Mouse (Mus musculus) liver, embryonic 16.5 days (tissue): ENCODE results near the gene Rsg1. TPM values are rescaled to one million over a fixed set of nuclear protein-coding genes. Genes with fewer than 3 reads are reported as not detected.

ENCODE experiments used
- ATAC-seq: fragments of 200-750 bp; cut with Nextera tagmentation; 2 replicates; pipeline ENCODE4 v1.8.0; 2017; ENCODE audit warnings: low read depth, mild to moderate bottlenecking, moderate number of reproducible peaks, moderate library complexity
- H3K27ac ChIP-seq: fragments of 300-500 bp; sonication (generic); 2 replicates; pipeline ENCODE4 v1.5.1; 2014; ENCODE audit warnings: mild to moderate bottlenecking, low read length
- H3K27me3 ChIP-seq: fragments of 300-500 bp; sonication (generic); 2 replicates; pipeline ENCODE4 v1.6.1; 2014; ENCODE audit warnings: low read depth, low read length, mixed read lengths; ENCODE audit not compliant: control insufficient read depth, insufficient read depth
- H3K36me3 ChIP-seq: fragments of 300-500 bp; sonication (generic); 2 replicates; pipeline ENCODE4 v1.6.1; 2014; ENCODE audit warnings: mild to moderate bottlenecking; ENCODE audit not compliant: control insufficient read depth, insufficient read depth
- H3K4me1 ChIP-seq: fragments of 300-500 bp; sonication (generic); 2 replicates; pipeline ENCODE4 v1.6.1; 2014; ENCODE audit warnings: low read depth, low read length, mixed read lengths; ENCODE audit not compliant: control insufficient read depth
- H3K4me2 ChIP-seq: fragments of 300-500 bp; sonication (generic); 2 replicates; pipeline ENCODE4 v1.6.1; 2014; ENCODE audit warnings: low read depth, low read length, mixed read lengths
- H3K4me3 ChIP-seq: fragments of 300-500 bp; sonication (generic); 2 replicates; pipeline ENCODE4 v1.5.1; 2014; ENCODE audit warnings: low read depth, mild to moderate bottlenecking, low read length
- H3K9ac ChIP-seq: fragments of 300-500 bp; sonication (generic); 2 replicates; pipeline ENCODE4 v1.6.1; 2014; ENCODE audit warnings: low read depth, low read length
- H3K9me3 ChIP-seq: fragments of 300-500 bp; sonication (generic); replicated peaks from 2 replicates; pipeline ENCODE4 v1.6.1; 2016; ENCODE audit warnings: low read length; ENCODE audit not compliant: control insufficient read depth
- WGBS: fragments of 180-500 bp; shearing (Covaris S2); extraction: QIAGEN DNeasy Blood & Tissue Kit; methylation state at CpG from one replicate; pipeline ENCODE4 v1.1.7; 2014; ENCODE audit not compliant: insufficient replicate concordance; 5-methylcytosine and 5-hydroxymethylcytosine counted together
- polyA plus RNA-seq: library from polyadenylated mRNA; unstranded; fragments of >200 nt; fragmentation: Nextera tagmentation; extraction: Ambion mirVana; gene quantifications from 2 replicates; pipeline ENCODE4 v1.2.1, GENCODE M21; 2015

Gene Rsg1
- polyA plus RNA-seq, 1 experiment from 2014 or later, result 0.99 TPM

DNA sequence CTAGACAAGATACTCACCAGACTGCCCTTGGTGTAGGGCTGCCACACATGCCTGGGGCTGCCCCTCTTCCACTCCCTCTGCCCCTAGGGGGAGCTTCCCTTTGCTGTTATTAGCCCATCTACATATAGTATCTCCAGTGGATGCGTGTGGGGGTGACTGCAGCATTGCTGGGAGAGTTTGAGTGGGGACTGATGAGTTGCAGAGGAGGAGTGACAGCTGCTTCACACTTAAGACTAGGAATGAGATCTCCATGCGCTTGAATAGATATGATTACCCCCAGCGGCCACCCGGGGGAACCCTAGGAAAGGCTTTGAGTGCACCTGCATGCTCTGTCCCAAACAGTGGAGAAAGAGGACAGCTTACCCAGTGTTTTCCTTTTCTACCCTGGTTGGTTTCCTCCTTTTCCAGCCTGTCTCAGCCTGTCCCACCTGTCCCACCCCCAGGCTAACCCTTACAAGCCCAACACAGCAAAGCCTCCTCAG is 9.1 kb upstream of the Rsg1 start:
- WGBS, result 74% methylated on average over 4 of the region's 4 CpGs
- Histone ChIP-seq H3K27ac (no peak overlapping the region), H3K4me2 (no peak overlapping the region), H3K4me3 (no peak overlapping the region), H3K27me3 (no peaks in the 10 kb centered on the region), H3K4me1 (no peaks in the 10 kb centered on the region), H3K36me3 (peaks cover 18% of the 10 kb centered on the region), H3K9me3 (no peaks in the 10 kb centered on the region), H3K9ac (no peak overlapping the region)
- no peak for ATAC-seq

GRCm38 (mm10) chr4:141207081-141207480 is 6.7 kb upstream of the Rsg1 start:
- ATAC-seq, result no peak
- Histone ChIP-seq H3K36me3 (peaks cover 4% of the 10 kb centered on the region; the same call in 1 of the 2 replicates), H3K4me3 (no peak overlapping the region), H3K9ac (no peak overlapping the region), H3K4me1 (peaks cover 2% of the 10 kb centered on the region; the same call in 1 of the 2 replicates), H3K9me3 (no peaks in the 10 kb centered on the region), H3K27ac (no peak overlapping the region), H3K27me3 (no peaks in the 10 kb centered on the region), H3K4me2 (no peak overlapping the region)
- 78% methylated on average over 5 of the region's 5 CpGs for WGBS

GRCm38 (mm10) chr4:141210524-141211219 is 3.1 kb upstream of the Rsg1 start:
- WGBS, result 69% methylated on average over 14 of the region's 14 CpGs
- Histone ChIP-seq H3K4me3 (peak overlapping the region; percentile 47), H3K9ac (peak overlapping the region; percentile 30), H3K36me3 (no peaks in the 10 kb centered on the region), H3K27ac (peak overlapping the region; percentile 66), H3K27me3 (no peaks in the 10 kb centered on the region), H3K4me1 (peaks cover 16% of the 10 kb centered on the region), H3K4me2 (peak overlapping the region; percentile 39), H3K9me3 (no peaks in the 10 kb centered on the region)
- ATAC-seq, result peak; percentile 61

DNA sequence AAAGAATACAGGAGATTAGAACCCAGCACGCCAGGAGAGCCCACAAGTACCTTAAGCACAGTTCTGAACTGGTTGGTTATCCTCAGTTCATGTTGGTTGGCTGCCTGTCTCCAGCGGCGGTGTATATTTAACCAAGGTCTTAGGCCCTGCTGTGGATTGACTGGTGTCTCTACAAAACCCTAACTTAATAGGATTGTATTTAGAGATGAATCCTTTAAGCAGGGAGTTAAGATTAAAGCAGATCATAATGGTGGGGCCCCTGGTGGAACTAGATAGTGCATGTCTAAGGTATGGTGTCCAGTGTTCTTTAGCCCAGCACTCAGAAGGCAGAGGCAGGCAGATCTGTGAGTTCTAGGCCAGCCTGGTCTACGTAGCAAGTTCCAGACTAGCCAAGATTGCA is 2.1 kb upstream of the Rsg1 start:
- peaks cover 16% of the 10 kb centered on the region for H3K4me1 ChIP-seq
- H3K36me3 ChIP-seq, result no peaks in the 10 kb centered on the region
- no peak overlapping the region for H3K9ac ChIP-seq
- no peak overlapping the region for H3K4me3 ChIP-seq
- 76% methylated on average over 4 of the region's 4 CpGs for WGBS
- H3K9me3 ChIP-seq, result no peaks in the 10 kb centered on the region
- no peaks in the 10 kb centered on the region for H3K27me3 ChIP-seq
- no peak overlapping the region for H3K4me2 ChIP-seq
- no peak overlapping the region for H3K27ac ChIP-seq
- no peak for ATAC-seq

- Histone ChIP-seq H3K4me2 (no peak overlapping the region), H3K36me3 (no peaks in the 10 kb centered on the region), H3K4me3 (no peak overlapping the region), H3K27ac (no peak overlapping the region), H3K27me3 (no peaks in the 10 kb centered on the region), H3K4me1 (peaks cover 16% of the 10 kb centered on the region), H3K9me3 (no peaks in the 10 kb centered on the region), H3K9ac (no peak overlapping the region)
- 79% methylated on average over 9 of the region's 9 CpGs for WGBS
- no peak for ATAC-seq
These were observed 864 bp upstream of the Rsg1 start for GRCm38 (mm10) chr4:141212892-141213291.

GRCm38 (mm10) chr4:141213342-141213741 is 414 bp upstream of the Rsg1 start:
- Histone ChIP-seq H3K4me3 (peak overlapping the region; percentile 71), H3K27ac (no peak overlapping the region), H3K9me3 (no peaks in the 10 kb centered on the region), H3K4me1 (peaks cover 16% of the 10 kb centered on the region), H3K27me3 (no peaks in the 10 kb centered on the region), H3K9ac (no peak overlapping the region), H3K4me2 (peak overlapping the region; percentile 98), H3K36me3 (no peaks in the 10 kb centered on the region)
- ATAC-seq, result no peak
- 50% methylated on average over 2 of the region's 2 CpGs for WGBS

DNA sequence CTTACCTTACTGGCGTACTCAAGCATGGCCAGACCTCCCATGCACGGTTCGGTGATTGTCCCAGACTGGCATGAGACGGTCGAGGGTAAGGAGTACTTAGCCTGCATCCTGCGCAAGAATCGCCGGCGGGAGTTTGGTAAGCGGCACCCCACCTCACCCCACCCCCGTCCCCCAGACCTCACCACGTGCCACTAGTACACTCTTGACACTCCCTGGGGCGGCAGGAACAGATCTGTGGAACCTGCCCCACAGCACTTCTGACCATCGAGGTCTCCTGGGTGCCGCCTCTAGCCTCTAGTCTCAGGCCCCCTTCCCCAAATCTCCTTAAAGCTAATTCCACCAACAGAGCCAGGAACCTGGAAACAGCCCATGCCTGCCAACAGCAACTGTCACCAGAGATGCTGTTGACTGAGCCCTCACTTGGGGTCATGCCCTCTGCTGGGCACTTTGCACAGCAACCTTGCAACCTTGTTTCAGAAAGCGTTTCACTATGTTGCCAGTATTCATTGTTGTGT is 638 bp downstream of the Rsg1 start:
- Histone ChIP-seq H3K9me3 (no peaks in the 10 kb centered on the region), H3K36me3 (no peaks in the 10 kb centered on the region), H3K4me2 (peak overlapping the region; percentile 98), H3K27ac (no peak overlapping the region), H3K4me1 (peaks cover 16% of the 10 kb centered on the region), H3K9ac (peak overlapping the region; percentile 67), H3K27me3 (no peaks in the 10 kb centered on the region), H3K4me3 (peak overlapping the region; percentile 71)
- ATAC-seq, result peak; percentile 38
- WGBS, result 1% methylated on average over 16 of the region's 16 CpGs

- ATAC-seq, result no peak
- Histone ChIP-seq H3K4me2 (no peak overlapping the region), H3K9me3 (no peaks in the 10 kb centered on the region), H3K4me1 (peaks cover 2% of the 10 kb centered on the region), H3K27ac (no peak overlapping the region), H3K36me3 (no peaks in the 10 kb centered on the region), H3K9ac (no peak overlapping the region), H3K27me3 (no peaks in the 10 kb centered on the region), H3K4me3 (no peak overlapping the region)
- WGBS, result 82% methylated on average over 20 of the region's 20 CpGs
These were observed 5.9 kb downstream of the Rsg1 start for GRCm38 (mm10) chr4:141219583-141220213.

DNA sequence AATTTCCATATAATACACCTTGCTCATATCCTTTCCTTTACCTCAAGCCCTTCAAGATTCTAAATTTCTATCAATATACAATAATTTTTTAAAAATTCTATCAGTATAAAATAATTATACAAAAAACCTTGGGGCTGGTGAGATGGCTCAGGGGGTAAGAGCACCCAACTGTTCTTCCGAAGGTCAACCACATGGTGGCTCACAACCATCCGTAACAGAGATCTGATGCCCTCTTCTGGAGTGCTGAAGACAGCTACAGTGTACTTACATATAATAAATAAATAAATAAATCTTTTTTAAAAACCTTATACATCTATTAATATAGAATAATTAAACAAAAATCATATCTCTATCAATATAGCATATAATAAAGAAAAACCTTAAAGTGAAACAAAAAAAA is 8.1 kb downstream of the Rsg1 start:
- Histone ChIP-seq H3K4me2 (no peak overlapping the region), H3K4me1 (no peaks in the 10 kb centered on the region), H3K27ac (no peak overlapping the region), H3K4me3 (no peak overlapping the region), H3K27me3 (no peaks in the 10 kb centered on the region), H3K36me3 (no peaks in the 10 kb centered on the region), H3K9me3 (no peaks in the 10 kb centered on the region), H3K9ac (no peak overlapping the region)
- ATAC-seq, result no peak
- WGBS, result 58% methylated on average over 2 of the region's 2 CpGs
